Mouse (Mus musculus): ENCODE results near the gene Esp22.
"Not testable (repeated sequence)": the region's sequence is repeated elsewhere in the genome, so short reads cannot be mapped to it uniquely, and the experiment has no call there.

Gene Esp22

DNA sequence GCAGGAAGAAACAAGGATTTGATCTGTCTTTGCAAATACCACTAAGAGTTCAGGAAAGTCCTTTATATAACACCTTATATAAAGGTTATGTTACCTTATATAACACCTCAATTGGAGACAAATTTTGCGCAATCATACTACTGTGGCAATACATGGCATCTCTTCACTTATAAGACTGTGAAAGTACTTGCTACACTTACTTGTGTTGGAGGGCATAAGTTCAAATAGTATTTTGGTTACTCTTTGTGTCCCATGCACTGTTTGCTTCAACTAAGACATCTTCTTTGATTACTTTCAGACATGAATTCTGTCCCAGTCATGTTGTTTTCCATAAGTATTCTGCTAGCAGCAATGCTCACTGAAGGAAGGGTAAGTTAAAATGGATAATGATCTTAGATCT, at the start of gene Esp22:
Esp22 (plus strand) TSS at position 301 of the 400 bp plus-strand sequence.
- no peak for DNase-seq

DNA sequence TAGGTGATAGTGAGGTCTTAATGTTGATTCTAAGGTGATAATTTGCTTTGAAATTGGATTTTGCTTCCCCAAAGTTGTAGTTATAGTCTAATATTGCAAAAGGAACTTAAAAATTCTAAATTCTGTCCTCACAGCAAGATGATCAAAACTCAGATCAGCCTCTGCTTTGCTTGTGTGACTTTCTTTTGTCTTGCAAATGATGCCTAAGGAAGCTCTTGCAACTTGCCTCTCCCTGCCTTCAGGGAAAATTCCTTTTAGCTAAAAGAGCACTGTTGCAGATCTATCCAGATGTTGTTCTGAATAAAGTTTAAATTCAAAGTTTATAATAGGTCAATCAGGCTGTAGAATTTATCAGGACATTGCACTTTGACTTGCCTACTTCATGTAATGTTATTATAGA, 31.5 kb upstream of the Esp22 start:
- DNase-seq, result no peak

DNA sequence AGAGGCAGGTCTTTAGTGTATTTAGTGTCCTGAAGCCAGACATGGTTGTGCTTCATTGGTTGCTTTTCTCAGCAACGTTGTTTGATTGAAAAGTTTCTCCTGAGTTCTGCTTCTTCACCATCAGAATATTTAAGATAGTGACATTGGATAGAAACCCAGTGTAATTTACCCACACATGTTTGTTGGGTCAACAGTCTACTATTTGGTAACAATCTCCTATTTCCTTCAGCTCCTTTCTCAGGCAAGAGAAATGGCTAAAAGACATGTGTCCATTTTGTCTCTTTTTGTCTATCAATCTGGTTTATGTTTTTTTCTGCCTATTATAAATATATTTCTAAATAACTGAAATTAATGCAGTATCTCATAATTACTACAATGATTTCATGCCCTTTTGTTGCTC, 18.2 kb upstream of the Esp22 start, which contains the start of gene Esp23:
Esp23 (minus strand) TSS at position 101 of the 400 bp plus-strand sequence.
- DNase-seq, result no peak

DNA sequence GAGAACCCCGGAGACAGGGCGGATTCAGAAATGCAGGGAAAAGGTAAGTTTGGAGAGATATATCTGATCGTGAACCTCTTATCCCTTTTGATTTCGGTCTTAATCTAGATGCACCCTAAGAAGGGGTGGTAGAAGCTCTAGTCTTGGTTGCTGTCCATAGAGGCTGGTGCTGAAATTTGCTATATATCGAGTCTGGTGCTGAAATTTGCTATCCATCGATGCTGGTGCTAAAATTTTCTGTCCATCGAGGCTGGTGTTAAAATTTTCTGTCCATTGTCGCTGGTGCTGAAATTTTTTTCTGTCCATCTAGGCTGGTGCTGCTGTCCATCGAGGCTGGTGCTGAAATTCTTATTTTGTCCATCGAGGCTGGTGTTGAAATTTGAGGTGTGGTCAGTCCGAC, 12.0 kb downstream of the Esp22 start:
- DNase-seq, result not testable (repeated sequence)

DNA sequence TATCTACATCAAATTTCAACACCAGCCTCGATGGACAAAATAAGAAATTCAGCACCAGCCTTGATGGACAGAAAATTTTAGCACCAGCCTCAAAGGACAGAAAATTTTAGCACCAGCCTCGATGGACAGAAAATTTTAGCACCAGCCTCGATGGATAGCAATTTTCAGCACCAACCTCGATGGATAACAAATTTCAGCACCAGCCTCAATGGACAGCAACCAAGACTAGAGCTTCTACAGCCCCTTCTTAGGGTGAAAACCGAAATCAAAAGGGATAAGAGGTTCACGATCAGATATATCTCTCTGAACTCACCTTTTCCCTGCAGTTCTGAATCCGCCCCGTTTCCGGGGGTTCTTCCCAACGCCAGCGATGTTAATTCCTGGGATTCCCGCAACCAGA, 34.0 kb downstream of the Esp22 start:
- not testable (repeated sequence) for DNase-seq

All from cerebellum, postnatal 25 days (tissue).